Mouse (Mus musculus) G1E (cell line): ENCODE measurements around the gene Gm5751. TPM values are rescaled to one million over a fixed set of nuclear protein-coding genes. Genes with fewer than 3 reads are reported as not detected.

Experiments used
- ATAC-seq: 2 replicates; pipeline ENCODE4 v1.8.0; 2016; ENCODE audit warnings: mild to moderate bottlenecking; ENCODE audit not compliant: insufficient number of reproducible peaks, poor library complexity, low FRiP score, severe bottlenecking; ENCODE audit errors: extremely low read depth
- DNase-seq: peaks from one replicate; pipeline ENCODE4 v3.0.0; 2012; ENCODE audit warnings: low spot score
- H3K27me3 ChIP-seq: 2 replicates; pipeline ENCODE4 v1.6.1; 2012; ENCODE audit warnings: mild to moderate bottlenecking, low read length, inconsistent platforms; ENCODE audit not compliant: insufficient read depth
- H3K36me3 ChIP-seq: replicated peaks from 2 replicates; pipeline ENCODE3; 2012; ENCODE audit warnings: mild to moderate bottlenecking, inconsistent platforms
- H3K4me1 ChIP-seq: 2 replicates; pipeline ENCODE4 v1.6.1; 2012; ENCODE audit warnings: low read depth, low read length, inconsistent platforms, mixed read lengths; ENCODE audit not compliant: insufficient read depth
- H3K4me3 ChIP-seq: 2 replicates; pipeline ENCODE4 v1.5.1; 2012; ENCODE audit warnings: low read depth, mild to moderate bottlenecking, inconsistent platforms, low read length, moderate library complexity, mixed read lengths
- H3K9me3 ChIP-seq: replicated peaks from 2 replicates; pipeline ENCODE4 v1.6.1; 2012; ENCODE audit warnings: inconsistent platforms
- GATA1 ChIP-seq: IDR thresholded peaks from 2 replicates; pipeline ENCODE4 v1.6.1; 2012; ENCODE audit warnings: borderline replicate concordance, low read length, inconsistent platforms, mixed read lengths
- polyA plus RNA-seq: library from polyadenylated mRNA; stranded (reverse); fragments of >175 nt; gene quantifications from 2 replicates; pipeline ENCODE4 v1.2.3, GENCODE M21; 2012
- total RNA-seq, 2 experiments: library from RNA; stranded (forward) in 1 of 2; stranded (reverse) in 1 of 2; fragments of 200-1000 nt in 1 of 2; fragments of >200 nt in 1 of 2; fragmentation: Nextera tagmentation in 1 of 2; gene quantifications; 2 replicates each; pipeline ENCODE4 v1.2.3; 2014 to 2017

Gene Gm5751
- total and polyA plus RNA-seq, 3 experiments: 1.2 to 95.6 (median 40.8) TPM

DNA sequence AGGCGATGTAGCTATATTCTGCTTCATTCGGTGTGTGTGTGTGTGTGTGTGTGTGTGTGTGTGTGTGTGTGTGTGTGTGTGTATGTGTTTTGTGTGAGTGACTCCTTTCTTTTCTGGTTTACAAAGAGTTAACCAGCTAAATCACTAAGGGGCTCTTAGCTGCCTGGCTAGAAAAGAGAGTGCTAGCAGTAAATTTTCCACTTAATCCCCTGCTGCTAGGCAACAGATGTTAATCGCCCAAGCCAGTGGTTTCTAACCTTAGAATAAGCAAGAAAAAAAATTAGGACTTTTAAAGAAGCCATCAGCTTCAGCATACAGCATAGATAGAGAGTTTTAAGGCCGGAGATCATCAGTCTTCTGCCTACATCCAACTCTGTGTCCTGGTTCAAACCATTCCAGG is 53.3 kb downstream of the Gm5751 start:
- H3K4me3 ChIP-seq: no peak overlapping the region

More for the DNA sequence above, 53.3 kb downstream of the Gm5751 start:
- no peak for TF ChIP-seq GATA1
- Histone ChIP-seq H3K27me3 (no peaks in the 10 kb centered on the region), H3K9me3 (no peaks in the 10 kb centered on the region), H3K36me3 (no peaks in the 10 kb centered on the region), H3K4me1 (no peaks in the 10 kb centered on the region)
- no peak for DNase-seq
- ATAC-seq: no peak

Other genes with a start within 250 kb of the Gm5751 start
- 3.5 TPM in 1 of 2 replicates, not detected in the other for gene Ssxb8, start 183.4 kb upstream of the Gm5751 start, total RNA-seq (2014; fragmentation: Nextera tagmentation)
- gene Ssxb8, start 183.4 kb upstream of the Gm5751 start, total RNA-seq (2017): not detected in 2 replicates
- gene Ssxb8, start 183.4 kb upstream of the Gm5751 start, polyA plus RNA-seq: not detected in 2 replicates
- gene Ssx9, start 125.8 kb upstream of the Gm5751 start, total RNA-seq (2014; fragmentation: Nextera tagmentation): not detected in 2 replicates
- not detected in 2 replicates for gene Ssx9, start 125.8 kb upstream of the Gm5751 start, total RNA-seq (2017)
- not detected in 2 replicates for gene Ssx9, start 125.8 kb upstream of the Gm5751 start, polyA plus RNA-seq
- not detected in 2 replicates for gene Ssxb5, start 70.6 kb upstream of the Gm5751 start, total RNA-seq (2014; fragmentation: Nextera tagmentation)
- not detected in 2 replicates for gene Ssxb5, start 70.6 kb upstream of the Gm5751 start, total RNA-seq (2017)
- not detected in 2 replicates for gene Ssxb5, start 70.6 kb upstream of the Gm5751 start, polyA plus RNA-seq
- gene Gm6592, start 30.3 kb upstream of the Gm5751 start, total RNA-seq (2014; fragmentation: Nextera tagmentation): not detected in 2 replicates
- not detected in 2 replicates for gene Gm6592, start 30.3 kb upstream of the Gm5751 start, total RNA-seq (2017)
- not detected in 2 replicates for gene Gm6592, start 30.3 kb upstream of the Gm5751 start, polyA plus RNA-seq
- 0.39 and 1.2 TPM in 2 replicates for gene B630019K06Rik, start 18.1 kb downstream of the Gm5751 start, total RNA-seq (2014; fragmentation: Nextera tagmentation)
- 0.11 and 0.12 TPM in 2 replicates for gene B630019K06Rik, start 18.1 kb downstream of the Gm5751 start, total RNA-seq (2017)
- gene B630019K06Rik, start 18.1 kb downstream of the Gm5751 start, polyA plus RNA-seq: 0.15 TPM in 2 replicates
- not detected in 2 replicates for gene Fthl17b, start 88.7 kb downstream of the Gm5751 start, total RNA-seq (2014; fragmentation: Nextera tagmentation)
- gene Fthl17b, start 88.7 kb downstream of the Gm5751 start, total RNA-seq (2017): not detected in 2 replicates
- not detected in 2 replicates for gene Fthl17b, start 88.7 kb downstream of the Gm5751 start, polyA plus RNA-seq
- gene Fthl17c, start 102.3 kb downstream of the Gm5751 start, total RNA-seq (2014; fragmentation: Nextera tagmentation): not detected in 2 replicates
- gene Fthl17c, start 102.3 kb downstream of the Gm5751 start, total RNA-seq (2017): not detected in 2 replicates
- gene Fthl17c, start 102.3 kb downstream of the Gm5751 start, polyA plus RNA-seq: not detected in 2 replicates
- gene Fthl17d, start 112.5 kb downstream of the Gm5751 start, total RNA-seq (2014; fragmentation: Nextera tagmentation): not detected in 2 replicates
- not detected in 2 replicates for gene Fthl17d, start 112.5 kb downstream of the Gm5751 start, total RNA-seq (2017)
- gene Fthl17d, start 112.5 kb downstream of the Gm5751 start, polyA plus RNA-seq: not detected in 2 replicates
- not detected in 2 replicates for gene Fthl17e, start 159.2 kb downstream of the Gm5751 start, total RNA-seq (2014; fragmentation: Nextera tagmentation)
- gene Fthl17e, start 159.2 kb downstream of the Gm5751 start, total RNA-seq (2017): not detected in 2 replicates
- not detected in 2 replicates for gene Fthl17e, start 159.2 kb downstream of the Gm5751 start, polyA plus RNA-seq
- not detected in 2 replicates for gene Fthl17f, start 188.8 kb downstream of the Gm5751 start, total RNA-seq (2014; fragmentation: Nextera tagmentation)
- 0.22 TPM in 1 of 2 replicates, not detected in the other for gene Fthl17f, start 188.8 kb downstream of the Gm5751 start, total RNA-seq (2017)
- not detected in 2 replicates for gene Fthl17f, start 188.8 kb downstream of the Gm5751 start, polyA plus RNA-seq
- gene 4930402K13Rik, start 230.3 kb downstream of the Gm5751 start, total RNA-seq (2014; fragmentation: Nextera tagmentation): not detected in 2 replicates
- 0.05 TPM in 1 of 2 replicates, not detected in the other for gene 4930402K13Rik, start 230.3 kb downstream of the Gm5751 start, total RNA-seq (2017)
- not detected in 2 replicates for gene 4930402K13Rik, start 230.3 kb downstream of the Gm5751 start, polyA plus RNA-seq